Mouse (Mus musculus) limb, embryonic 11.5 days (tissue): ENCODE results near the gene Slc22a23. TPM values are rescaled to one million over a fixed set of nuclear protein-coding genes. Genes with fewer than 3 reads are reported as not detected.

Experiments
- ATAC-seq: fragments of 200-750 bp; cut with Nextera tagmentation; 2 replicates; pipeline ENCODE4 v1.8.0; 2017; ENCODE audit warnings: low read depth; ENCODE audit not compliant: insufficient number of reproducible peaks, low FRiP score, low TSS enrichment
- DNase-seq: peaks from one replicate; pipeline ENCODE4 v3.0.0-alpha.2; 2015; ENCODE audit warnings: low spot score
- H3K27ac ChIP-seq: fragments of 300-500 bp; sonication (generic); replicated peaks from 2 replicates; pipeline ENCODE4 v1.5.1; 2014; ENCODE audit warnings: low read depth, mild to moderate bottlenecking, low read length
- H3K27me3 ChIP-seq: fragments of 300-500 bp; sonication (generic); 2 replicates; pipeline ENCODE4 v1.6.1; 2014; ENCODE audit warnings: mild to moderate bottlenecking, low read length, mixed read lengths; ENCODE audit not compliant: control insufficient read depth, insufficient read depth
- H3K36me3 ChIP-seq: fragments of 300-500 bp; sonication (generic); 2 replicates; pipeline ENCODE4 v1.6.1; 2014; ENCODE audit warnings: mild to moderate bottlenecking, low read length, moderate library complexity, mixed read lengths; ENCODE audit not compliant: control insufficient read depth, insufficient read depth
- H3K4me1 ChIP-seq: fragments of 300-500 bp; sonication (generic); 2 replicates; pipeline ENCODE4 v1.6.1; 2014; ENCODE audit warnings: low read length, mixed read lengths; ENCODE audit not compliant: control insufficient read depth, insufficient read depth
- H3K4me2 ChIP-seq: fragments of 300-500 bp; sonication (generic); 2 replicates; pipeline ENCODE4 v1.6.1; 2014; ENCODE audit warnings: low read depth, mild to moderate bottlenecking, moderate library complexity; ENCODE audit not compliant: severe bottlenecking
- H3K4me3 ChIP-seq: fragments of 300-500 bp; sonication (generic); 2 replicates; pipeline ENCODE4 v1.5.1; 2014; ENCODE audit warnings: low read depth, low read length
- H3K9ac ChIP-seq: fragments of 300-500 bp; sonication (generic); 2 replicates; pipeline ENCODE4 v1.6.1; 2014; ENCODE audit warnings: mild to moderate bottlenecking, low read length
- H3K9me3 ChIP-seq: fragments of 300-500 bp; sonication (generic); 2 replicates; pipeline ENCODE4 v1.6.1; 2016; ENCODE audit warnings: low read length; ENCODE audit not compliant: control insufficient read depth
- WGBS: fragments of 180-500 bp; shearing (Covaris S2); extraction: QIAGEN DNeasy Blood & Tissue Kit; methylation state at CpG from one replicate; pipeline ENCODE4 v1.1.7; 2014; 5-methylcytosine and 5-hydroxymethylcytosine counted together
- polyA plus RNA-seq: library from polyadenylated mRNA; unstranded; fragments of >200 nt; fragmentation: Nextera tagmentation; extraction: Ambion mirVana; gene quantifications from 2 replicates; pipeline ENCODE4 v1.2.1, GENCODE M21; 2014

The Slc22a23 gene
- polyA plus RNA-seq, 1 experiment from 2014 or later: 3.2 TPM

GRCm38 (mm10) chr13:34313033-34313491 is 31.9 kb downstream of the Slc22a23 start:
- no peaks in the 10 kb centered on the region for H3K36me3 ChIP-seq
- H3K4me3 ChIP-seq: no peak overlapping the region
- H3K4me2 ChIP-seq: no peak overlapping the region
- no peaks in the 10 kb centered on the region for H3K27me3 ChIP-seq
- no peak overlapping the region for H3K9ac ChIP-seq
- H3K4me1 ChIP-seq: 0 out of 2 replicates have a peak, but pooled peaks cover 2% of the 10 kb centered on the region
- WGBS: 76% methylated on average over 4 of the region's 4 CpGs
- H3K9me3 ChIP-seq: no peaks in the 10 kb centered on the region
- H3K27ac ChIP-seq: no peak overlapping the region
- no peak for DNase-seq
- ATAC-seq: no peak

- Histone ChIP-seq H3K9ac (no peak overlapping the region), H3K27ac (no peak overlapping the region), H3K27me3 (no peaks in the 10 kb centered on the region), H3K36me3 (no peaks in the 10 kb centered on the region), H3K4me1 (peaks cover 6% of the 10 kb centered on the region; the same call in 1 of the 2 replicates), H3K4me2 (no peak overlapping the region), H3K4me3 (no peak overlapping the region), H3K9me3 (no peaks in the 10 kb centered on the region)
- DNase-seq: no peak
- WGBS: 90% methylated on average over 2 of the region's 2 CpGs
- no peak for ATAC-seq
Measured at GRCm38 (mm10) chr13:34312346-34313002, 32.5 kb downstream of the Slc22a23 start.

GRCm38 (mm10) chr13:34311593-34311992 is 33.4 kb downstream of the Slc22a23 start:
- no peaks in the 10 kb centered on the region for H3K36me3 ChIP-seq
- ATAC-seq (no peak), DNase-seq (no peak)
- H3K9me3 ChIP-seq: no peaks in the 10 kb centered on the region
- H3K27me3 ChIP-seq: no peaks in the 10 kb centered on the region
- H3K4me2 ChIP-seq: no peak overlapping the region
- H3K9ac ChIP-seq: no peak overlapping the region
- peaks cover 6% of the 10 kb centered on the region; the same call in 1 of the 2 replicates for H3K4me1 ChIP-seq
- H3K4me3 ChIP-seq: no peak overlapping the region
- WGBS: 77% methylated on average over 2 of the region's 2 CpGs
- no peak overlapping the region for H3K27ac ChIP-seq

GRCm38 (mm10) chr13:34308604-34308927 is 36.4 kb downstream of the Slc22a23 start:
- Histone ChIP-seq H3K9ac (no peak overlapping the region), H3K36me3 (no peaks in the 10 kb centered on the region), H3K4me3 (no peak overlapping the region), H3K4me1 (peaks cover 6% of the 10 kb centered on the region; the same call in 1 of the 2 replicates), H3K27me3 (no peaks in the 10 kb centered on the region), H3K27ac (no peak overlapping the region), H3K9me3 (no peaks in the 10 kb centered on the region), H3K4me2 (no peak overlapping the region)
- DNase-seq (no peak), ATAC-seq (no peak)
- WGBS: 86% methylated on average over 3 of the region's 3 CpGs

- Histone ChIP-seq H3K36me3 (no peaks in the 10 kb centered on the region), H3K9ac (no peak overlapping the region), H3K4me3 (no peak overlapping the region), H3K27me3 (no peaks in the 10 kb centered on the region), H3K4me2 (no peak overlapping the region), H3K9me3 (no peaks in the 10 kb centered on the region), H3K27ac (no peak overlapping the region), H3K4me1 (peaks cover 6% of the 10 kb centered on the region; the same call in 1 of the 2 replicates)
- WGBS: 37% methylated on average over 7 of the region's 7 CpGs
- ATAC-seq (no peak), DNase-seq (no peak)
Measured at GRCm38 (mm10) chr13:34307696-34308603, 37.0 kb downstream of the Slc22a23 start.

GRCm38 (mm10) chr13:34305964-34306671 is 38.9 kb downstream of the Slc22a23 start:
- H3K27me3 ChIP-seq: no peaks in the 10 kb centered on the region
- H3K4me3 ChIP-seq: no peak overlapping the region
- H3K4me1 ChIP-seq: peaks cover 6% of the 10 kb centered on the region; the same call in 1 of the 2 replicates
- H3K9me3 ChIP-seq: no peaks in the 10 kb centered on the region
- no peaks in the 10 kb centered on the region for H3K36me3 ChIP-seq
- 93% methylated on average over 2 of the region's 2 CpGs for WGBS
- H3K27ac ChIP-seq: no peak overlapping the region
- ATAC-seq (no peak), DNase-seq (no peak)
- H3K9ac ChIP-seq: no peak overlapping the region
- no peak overlapping the region for H3K4me2 ChIP-seq

GRCm38 (mm10) chr13:34304896-34305295 is 40.1 kb downstream of the Slc22a23 start:
- 92% methylated on average over 3 of the region's 3 CpGs for WGBS
- H3K27ac ChIP-seq: no peak overlapping the region
- no peak overlapping the region for H3K4me3 ChIP-seq
- peaks cover 8% of the 10 kb centered on the region; the same call in 1 of the 2 replicates for H3K4me1 ChIP-seq
- no peak overlapping the region for H3K4me2 ChIP-seq
- DNase-seq (no peak), ATAC-seq (no peak)
- H3K27me3 ChIP-seq: no peaks in the 10 kb centered on the region
- H3K9me3 ChIP-seq: no peaks in the 10 kb centered on the region
- H3K9ac ChIP-seq: no peak overlapping the region
- H3K36me3 ChIP-seq: no peaks in the 10 kb centered on the region

GRCm38 (mm10) chr13:34303386-34304016 is 41.5 kb downstream of the Slc22a23 start:
- H3K4me3 ChIP-seq: no peak overlapping the region
- H3K36me3 ChIP-seq: no peaks in the 10 kb centered on the region
- H3K4me2 ChIP-seq: no peak overlapping the region
- ATAC-seq (no peak), DNase-seq (no peak)
- no peak overlapping the region for H3K27ac ChIP-seq
- no peaks in the 10 kb centered on the region for H3K9me3 ChIP-seq
- H3K9ac ChIP-seq: no peak overlapping the region
- 69% methylated on average over 6 of the region's 6 CpGs for WGBS
- no peaks in the 10 kb centered on the region for H3K27me3 ChIP-seq
- peaks cover 8% of the 10 kb centered on the region; the same call in 1 of the 2 replicates for H3K4me1 ChIP-seq
